Mouse (Mus musculus) central nervous system, embryonic 11.5 days (tissue): ENCODE data around the gene Olfr554. TPM values are rescaled to one million over a fixed set of nuclear protein-coding genes. Genes with fewer than 3 reads are reported as not detected.

Experiments
- polyA plus RNA-seq: library from polyadenylated mRNA; depleted of rRNA; stranded (reverse); fragments of >200 nt; gene quantifications from 2 replicates; pipeline ENCODE4 v1.2.3, GENCODE M21; 2012; rRNA removed

The Olfr554 gene
- polyA plus RNA-seq = not detected in 2 replicates

GRCm38 (mm10) chr7:102638132-102638531, at the start of gene Olfr554:
Olfr554 (plus strand) TSS chr7:102638432.

DNA sequence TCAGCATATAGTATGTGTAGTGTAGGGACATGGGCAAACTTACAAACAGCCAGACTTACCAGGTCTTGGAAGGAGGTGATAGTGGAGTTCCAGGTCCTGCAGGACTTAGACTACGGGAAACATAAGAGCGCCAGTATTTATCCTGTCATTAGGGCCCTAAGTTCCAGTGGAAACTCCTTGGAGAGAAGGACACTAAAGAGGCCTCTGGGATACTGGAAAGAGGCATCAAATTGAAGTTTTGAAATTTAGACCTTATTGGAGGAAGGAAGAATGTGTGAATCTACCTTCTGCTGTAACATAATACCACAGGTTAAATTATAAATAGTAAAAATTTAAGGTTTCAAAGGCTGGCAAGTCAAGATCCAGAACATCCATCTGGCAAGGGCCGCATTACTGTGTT, 46.4 kb upstream of the Olfr554 start, which contains the start of gene Olfr551:
Olfr551 (minus strand) TSS at position 101 of the 400 bp plus-strand sequence.

DNA sequence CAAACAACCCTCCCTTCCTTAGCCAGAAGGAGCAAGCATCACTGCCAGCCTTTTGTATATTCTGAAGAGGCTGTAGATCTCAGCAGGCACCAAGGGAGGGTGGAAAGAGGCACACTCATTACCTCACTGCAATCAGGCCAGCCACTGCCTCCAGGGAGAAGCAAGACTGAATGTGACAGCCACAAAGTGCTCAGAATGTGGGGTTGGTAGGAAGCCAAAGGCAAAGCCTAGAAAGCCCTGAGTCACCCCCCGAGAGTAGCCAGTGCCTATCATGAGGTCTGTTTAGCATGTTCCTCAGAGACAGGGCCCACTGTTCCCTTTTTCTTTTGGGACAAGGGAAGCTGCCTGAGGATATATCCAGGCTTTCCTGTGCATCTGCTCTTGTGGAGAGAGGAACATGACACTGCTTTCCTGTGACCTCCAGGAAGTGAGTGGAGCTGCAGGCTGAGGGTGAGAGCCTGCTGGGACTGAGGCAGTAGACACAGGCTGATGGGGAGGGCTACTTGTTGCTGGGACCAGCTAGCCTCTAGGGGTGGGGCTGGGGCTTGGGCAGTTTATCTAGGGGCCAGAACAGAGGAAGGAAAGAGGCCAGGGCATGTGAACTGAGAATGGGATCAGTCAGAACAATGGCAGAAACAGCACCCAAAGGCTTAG, 40.7 kb upstream of the Olfr554 start, which contains the start of gene Olfr552:
Olfr552 (plus strand) TSS at position 393 of the 654 bp plus-strand sequence.

DNA sequence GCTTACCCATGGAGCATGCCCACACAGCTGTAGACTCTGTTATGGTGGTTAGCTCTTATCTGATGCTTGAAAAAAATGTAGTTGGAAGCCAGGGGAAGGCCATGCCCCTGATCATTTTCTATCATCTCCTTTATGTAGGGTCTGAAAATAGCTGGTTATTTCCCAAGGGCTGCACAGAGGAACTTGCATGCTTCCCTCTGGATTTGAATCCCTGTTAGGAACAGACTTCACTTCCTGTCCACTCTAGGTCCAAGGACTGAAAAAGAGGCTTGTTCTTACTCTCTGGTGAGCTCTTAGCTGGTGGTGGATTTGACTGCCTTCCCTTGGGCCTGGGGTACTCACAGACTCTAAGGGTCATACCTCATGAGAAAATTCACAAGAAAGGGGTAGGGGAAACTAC, 20.1 kb upstream of the Olfr554 start, which contains the start of gene Olfr553:
Olfr553 (minus strand) TSS at position 101 of the 400 bp plus-strand sequence.

GRCm38 (mm10) chr7:102658523-102658922, 20.3 kb downstream of the Olfr554 start, which contains the start of gene Olfr555:
Olfr555 (plus strand) TSS chr7:102658823.

DNA sequence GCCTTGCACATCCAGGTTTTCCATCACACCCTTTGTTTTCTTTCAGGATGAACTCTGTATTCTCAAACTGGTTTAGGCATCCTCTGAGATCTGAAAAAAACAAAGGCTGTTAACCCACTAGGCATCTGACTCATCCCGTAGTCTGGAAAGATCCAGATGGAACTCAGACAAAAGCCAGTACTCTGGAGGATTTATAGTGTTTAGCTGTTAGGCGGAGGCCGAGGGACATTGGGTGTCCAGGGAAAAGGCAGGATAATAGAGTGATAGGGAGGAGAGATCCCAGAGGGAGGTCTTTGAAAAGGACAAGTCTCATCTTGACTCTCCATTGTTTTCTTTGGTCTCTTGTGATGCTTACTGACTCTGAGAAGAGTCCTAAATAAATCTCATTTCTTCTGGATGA, 26.4 kb downstream of the Olfr554 start, which contains the start of gene Olfr556:
Olfr556 (plus strand) TSS at position 301 of the 400 bp plus-strand sequence.

GRCm38 (mm10) chr7:102686944-102687501, 48.8 kb downstream of the Olfr554 start, which contains the start of gene Trim68:
Trim68 (minus strand) TSS chr7:102687327.

Other genes with a start within 250 kb of the Olfr554 start
- 159 and 361 TPM in 2 replicates for gene Rrm1, start 196.7 kb upstream of the Olfr554 start, polyA plus RNA-seq
- not detected in 2 replicates for gene Olfr543, start 156.8 kb upstream of the Olfr554 start, polyA plus RNA-seq
- gene Olfr544, start 150.1 kb upstream of the Olfr554 start, polyA plus RNA-seq = not detected in 2 replicates
- gene Olfr545, start 138.9 kb upstream of the Olfr554 start, polyA plus RNA-seq = not detected in 2 replicates
- not detected in 2 replicates for gene Olfr547, start 103.7 kb upstream of the Olfr554 start, polyA plus RNA-seq
- gene Olfr548-ps1, start 97.5 kb upstream of the Olfr554 start, polyA plus RNA-seq = 0.01 TPM in 1 of 2 replicates, not detected in the other
- gene Olfr549, start 88.6 kb upstream of the Olfr554 start, polyA plus RNA-seq = not detected in 2 replicates
- gene Trim21, start 72.9 kb upstream of the Olfr554 start, polyA plus RNA-seq = 4.2 and 5.1 TPM in 2 replicates
- not detected in 2 replicates for gene Olfr550, start 67.0 kb upstream of the Olfr554 start, polyA plus RNA-seq
- not detected in 2 replicates for gene Olfr551, start 46.5 kb upstream of the Olfr554 start, polyA plus RNA-seq
- not detected in 2 replicates for gene Olfr552, start 40.7 kb upstream of the Olfr554 start, polyA plus RNA-seq
- not detected in 2 replicates for gene Olfr553, start 20.2 kb upstream of the Olfr554 start, polyA plus RNA-seq
- gene Olfr555, start 20.4 kb downstream of the Olfr554 start, polyA plus RNA-seq = not detected in 2 replicates
- gene Olfr556, start 26.5 kb downstream of the Olfr554 start, polyA plus RNA-seq = not detected in 2 replicates
- gene Trim68, start 48.9 kb downstream of the Olfr554 start, polyA plus RNA-seq = 20.2 and 24.8 TPM in 2 replicates
- gene Olfr557, start 57.5 kb downstream of the Olfr554 start, polyA plus RNA-seq = 0.06 TPM in 1 of 2 replicates, not detected in the other
- gene Olfr558, start 63.8 kb downstream of the Olfr554 start, polyA plus RNA-seq = 0.04 and 0.21 TPM in 2 replicates
- gene Olfr33, start 80.6 kb downstream of the Olfr554 start, polyA plus RNA-seq = not detected in 2 replicates
- gene Olfr559, start 89.1 kb downstream of the Olfr554 start, polyA plus RNA-seq = not detected in 2 replicates
- gene Olfr560, start 120.9 kb downstream of the Olfr554 start, polyA plus RNA-seq = not detected in 2 replicates
- 0.06 and 0.15 TPM in 2 replicates for gene Olfr78, start 121.0 kb downstream of the Olfr554 start, polyA plus RNA-seq
- gene Olfr561, start 132.8 kb downstream of the Olfr554 start, polyA plus RNA-seq = 0.05 TPM in 1 of 2 replicates, not detected in the other
- not detected in 2 replicates for gene Olfr564, start 165.0 kb downstream of the Olfr554 start, polyA plus RNA-seq
- not detected in 2 replicates for gene Olfr566, start 220.3 kb downstream of the Olfr554 start, polyA plus RNA-seq
- not detected in 2 replicates for gene Olfr568, start 238.7 kb downstream of the Olfr554 start, polyA plus RNA-seq